Mouse (Mus musculus) testis, postnatal 10 days (tissue): ENCODE measurements around the gene Snrnp35.

Source experiments
- DNase-seq: peaks from one replicate; pipeline ENCODE4 v3.0.0; 2021; ENCODE audit warnings: low spot score

The Snrnp35 gene

GRCm38 (mm10) chr5:124538813-124539792 is 56.2 kb downstream of the Snrnp35 start:
- no peak for DNase-seq

GRCm38 (mm10) chr5:124539905-124540304 is 57.0 kb downstream of the Snrnp35 start:
- DNase-seq: no peak

- peak; percentile 94 for DNase-seq
Measured at GRCm38 (mm10) chr5:124540383-124540786, 57.5 kb downstream of the Snrnp35 start, which contains the start of gene Tmed2. TSS of gene Tmed2 (plus strand) at chr5:124540695.
